Mouse (Mus musculus) kidney, adult 2 months (tissue): ENCODE data around the gene RPS10-NUDT3.

Experiments used
- CTCF ChIP-seq: fragments of 200-500 bp; conservative IDR thresholded peaks from 2 replicates; pipeline ENCODE4 v1.5.1; 2011; ENCODE audit warnings: low read depth, mild to moderate bottlenecking, control low read depth, low read length, moderate library complexity, mixed read lengths; ENCODE audit not compliant: insufficient read depth, insufficient read length
- POLR2A ChIP-seq: fragments of 200-500 bp; IDR thresholded peaks from one replicate; pipeline ENCODE4 v1.6.1; 2011; ENCODE audit warnings: low read depth, low read length, control low read depth

DNA sequence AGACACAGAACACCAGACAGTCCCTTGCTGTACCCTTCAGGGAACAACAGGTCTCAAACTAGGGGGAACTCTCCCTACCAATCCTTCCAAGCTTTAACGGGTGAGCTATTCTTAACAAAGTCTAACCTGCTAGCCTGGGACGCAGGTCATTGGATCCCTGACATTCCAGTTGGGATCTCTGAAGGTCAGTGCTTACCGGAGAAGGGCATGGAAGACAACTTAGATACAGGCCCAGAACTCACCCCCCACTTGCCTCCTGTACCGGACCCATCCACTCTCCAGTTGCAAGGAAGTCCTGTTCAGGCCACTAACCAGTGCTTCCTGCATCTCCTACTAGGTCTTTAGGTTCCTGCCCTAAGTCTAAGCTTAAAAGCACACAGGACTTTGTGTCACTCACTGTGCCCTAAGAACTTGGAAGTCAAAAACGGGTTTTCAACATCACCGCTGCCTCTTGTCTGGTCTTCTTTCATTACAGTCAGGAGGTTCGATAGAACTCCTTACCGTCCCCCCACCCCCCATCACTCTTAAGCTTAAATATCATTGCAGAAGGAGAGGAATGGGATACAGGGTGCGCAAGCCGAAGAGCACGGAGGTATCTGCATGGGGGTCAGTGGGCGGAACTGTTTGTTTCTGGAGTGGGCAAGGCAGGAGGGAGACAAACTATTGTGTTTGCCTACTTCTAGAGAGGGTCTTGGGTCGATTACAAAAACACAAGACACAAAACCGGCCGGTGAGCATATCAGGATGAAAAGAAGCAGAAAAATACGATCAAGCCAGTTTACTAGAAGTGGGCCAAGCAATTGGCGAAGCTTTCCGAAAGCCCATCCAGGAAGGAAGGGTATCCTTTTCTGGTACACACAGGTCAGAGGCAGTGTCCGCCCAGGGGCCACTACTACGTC, 80.7 kb downstream of the RPS10-NUDT3 start:
- TF ChIP-seq CTCF = no peak
- TF ChIP-seq POLR2A = no peak
